Mouse (Mus musculus) adrenal gland, postnatal 36 days (tissue): ENCODE data around the gene Pds5a. TPM values are rescaled to one million over a fixed set of nuclear protein-coding genes. Genes with fewer than 3 reads are reported as not detected.
"Not testable (repeated sequence)": the region's sequence is repeated elsewhere in the genome, so short reads cannot be mapped to it uniquely, and the experiment has no call there.

Source experiments
- DNase-seq, 2 experiments: peaks; one replicate each; pipeline ENCODE4 v3.0.0; 2021; ENCODE audit warnings: mixed read lengths in 1 of 2
- total RNA-seq, 2 experiments: library from RNA; stranded (reverse); gene quantifications; 2 replicates each; pipeline ENCODE4 v1.2.3; 2021

Pds5a gene
- total RNA-seq, 2 experiments from 2014 or later, result 91.0 to 91.5 TPM

DNA sequence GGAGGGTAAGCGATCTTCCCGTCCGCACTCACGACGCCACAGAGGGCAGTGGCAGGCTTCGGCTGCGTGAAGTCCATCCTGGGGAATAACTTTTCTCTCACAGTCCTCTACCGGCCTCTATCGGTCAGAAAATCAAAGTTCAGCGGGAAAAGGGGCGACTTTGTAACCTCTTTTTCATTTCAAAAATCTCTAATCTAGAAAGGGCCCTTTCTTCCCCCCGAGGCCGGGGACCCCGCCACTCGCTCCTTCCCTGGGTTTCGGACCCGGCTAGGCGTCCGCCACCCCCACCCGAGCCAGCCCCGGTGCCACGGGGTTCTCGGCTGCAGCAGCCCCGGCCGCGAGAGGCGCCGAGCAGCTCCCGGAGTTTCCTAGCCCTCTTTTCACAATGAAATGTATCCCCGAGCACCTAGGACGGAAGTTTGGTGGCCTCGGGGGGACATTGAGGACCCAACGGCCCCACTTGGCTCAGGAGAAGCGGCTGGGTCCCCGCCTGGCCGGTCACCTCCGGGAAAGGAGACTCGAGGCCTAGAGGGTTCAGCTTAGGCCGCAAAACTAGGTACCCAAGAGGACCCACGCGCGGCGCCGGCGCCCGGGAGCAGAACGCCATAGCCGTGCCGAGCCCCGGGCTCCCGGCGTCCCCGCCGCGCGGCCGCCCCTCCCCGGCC lies 1.1 kb downstream of the Pds5a start:
- DNase-seq, result peak; percentile 76 to 83

DNA sequence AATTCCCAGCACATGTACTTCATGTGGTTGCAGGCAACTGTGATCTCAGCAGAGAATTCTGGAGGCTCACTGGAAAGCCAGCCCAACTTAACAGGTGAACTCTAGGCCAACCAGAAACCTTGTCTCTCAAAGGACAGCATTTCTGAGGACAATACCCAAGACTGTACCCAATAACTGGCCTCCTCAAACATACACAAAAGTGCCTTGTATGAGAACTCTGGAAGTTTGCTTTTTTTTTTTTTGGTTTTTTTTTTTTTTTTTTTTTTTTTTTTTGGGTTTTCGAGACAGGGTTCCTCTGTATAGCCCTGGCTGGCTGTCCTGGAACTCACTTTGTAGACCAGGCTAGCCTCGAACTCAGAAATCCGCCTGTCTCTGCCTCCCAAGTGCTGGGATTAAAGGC lies 4.0 kb downstream of the Pds5a start:
- DNase-seq, result not testable (repeated sequence)

DNA sequence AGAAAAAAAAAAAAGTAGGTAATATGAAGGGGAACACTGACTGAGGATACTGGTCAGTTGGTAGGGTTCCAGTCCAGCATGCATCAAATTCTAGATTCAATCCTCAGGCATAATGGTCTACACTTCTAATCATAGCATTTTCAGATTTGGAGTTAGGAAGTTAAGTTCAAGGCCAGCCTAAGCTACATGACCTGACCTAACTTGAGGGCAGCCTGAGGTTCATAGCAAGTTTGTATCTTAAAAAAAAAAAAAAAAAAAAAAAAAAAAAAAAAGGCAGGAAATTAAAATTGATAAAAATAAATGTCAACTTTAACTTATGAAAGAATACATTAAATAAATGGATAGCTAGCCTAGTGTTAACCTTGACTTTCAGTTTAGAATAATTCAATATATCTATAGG lies 5.1 kb downstream of the Pds5a start:
- DNase-seq, result no peak

DNA sequence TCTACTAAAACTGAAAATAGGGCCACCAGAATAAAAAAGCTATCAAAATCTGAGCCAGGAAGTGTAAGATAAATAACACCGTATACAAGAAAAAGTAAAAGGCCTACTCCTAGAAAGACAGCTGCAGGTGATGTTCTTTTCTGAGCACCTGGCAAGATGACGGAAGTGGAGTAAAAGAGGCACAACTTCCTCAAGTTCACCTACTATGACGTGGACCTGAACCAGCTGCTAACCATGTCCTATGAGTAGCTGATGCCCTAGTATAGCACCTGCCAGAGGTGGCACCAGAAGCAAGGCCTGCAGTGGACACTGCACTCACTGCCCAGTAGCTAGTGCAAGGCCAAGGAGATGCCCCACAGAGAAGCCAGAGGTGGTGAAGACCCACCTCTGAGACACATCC lies 9.3 kb downstream of the Pds5a start:
- DNase-seq, result no peak

DNA sequence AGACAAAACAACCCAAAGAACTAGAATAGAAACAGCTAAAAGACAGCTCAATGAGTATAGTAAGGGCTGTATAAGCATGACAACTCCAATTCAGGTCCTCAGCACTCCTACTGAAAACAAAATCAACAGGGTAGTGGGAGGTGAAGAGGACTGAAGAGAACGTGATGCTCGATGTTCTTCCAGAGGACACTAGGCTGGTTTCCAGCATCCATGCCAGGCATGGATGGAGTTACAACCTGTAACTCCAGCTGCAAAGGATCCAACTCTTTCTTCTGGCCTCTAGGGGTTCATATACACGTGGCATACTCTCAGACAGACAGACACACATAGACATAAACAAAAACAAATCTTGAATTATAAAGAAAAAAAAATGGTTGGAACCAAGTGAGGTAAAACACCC lies 11.3 kb downstream of the Pds5a start:
- DNase-seq, result no peak

DNA sequence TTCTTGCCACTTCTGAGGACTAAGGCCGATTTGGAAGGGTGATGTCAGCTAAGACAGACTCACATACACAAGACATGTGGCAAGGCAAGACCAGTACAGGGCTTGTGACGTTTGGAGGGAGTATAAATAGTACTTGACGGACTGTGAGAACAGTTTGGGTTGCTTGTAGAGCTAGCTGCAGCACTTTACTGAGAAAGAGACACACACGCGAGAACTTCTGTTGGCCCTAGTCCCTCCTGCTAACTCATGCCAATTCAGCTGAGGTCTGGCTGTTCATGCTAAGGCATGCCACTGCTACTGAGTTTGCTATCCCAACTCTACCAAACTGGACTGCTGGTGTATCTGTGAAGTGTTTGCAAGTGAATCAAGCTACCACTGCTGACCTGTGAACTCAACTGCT lies 19.2 kb downstream of the Pds5a start:
- DNase-seq, result no peak

DNA sequence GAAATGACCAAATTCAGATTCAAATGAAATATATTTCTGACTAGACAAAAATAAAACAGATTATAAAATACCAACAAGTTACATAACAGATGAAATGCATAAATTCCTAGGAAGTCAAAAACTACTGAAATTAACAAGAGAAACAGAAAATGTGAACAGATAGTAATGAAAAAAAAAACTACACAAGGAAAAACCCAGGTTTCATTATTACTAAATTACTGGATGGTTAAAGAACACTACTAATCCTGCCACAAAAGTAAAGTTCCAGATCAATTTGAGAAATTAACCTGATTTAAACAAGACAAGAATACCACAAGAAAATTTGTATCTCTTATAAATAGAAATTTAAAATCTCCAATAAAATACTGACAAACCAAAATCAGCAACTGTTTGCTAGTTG lies 25.9 kb downstream of the Pds5a start:
- DNase-seq, result no peak

DNA sequence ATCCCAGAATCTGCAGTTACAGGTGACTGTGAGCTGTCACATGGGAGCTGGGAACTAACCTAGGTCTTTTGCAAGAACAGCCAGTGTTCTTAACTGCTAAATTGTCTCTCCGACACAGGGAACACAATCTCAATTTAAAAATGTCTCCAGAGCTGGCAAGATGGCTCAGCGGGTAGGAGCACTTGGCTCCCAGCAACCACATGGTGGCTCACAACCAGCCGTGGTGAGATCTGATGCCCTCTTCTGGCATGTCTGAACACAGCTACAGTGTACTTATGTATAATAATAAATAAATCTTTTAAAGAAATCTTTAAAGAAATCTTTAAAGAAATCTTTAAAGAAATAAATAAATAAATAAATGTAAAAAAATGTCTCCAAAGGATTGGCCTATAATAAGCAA lies 30.4 kb downstream of the Pds5a start:
- no peak for DNase-seq

DNA sequence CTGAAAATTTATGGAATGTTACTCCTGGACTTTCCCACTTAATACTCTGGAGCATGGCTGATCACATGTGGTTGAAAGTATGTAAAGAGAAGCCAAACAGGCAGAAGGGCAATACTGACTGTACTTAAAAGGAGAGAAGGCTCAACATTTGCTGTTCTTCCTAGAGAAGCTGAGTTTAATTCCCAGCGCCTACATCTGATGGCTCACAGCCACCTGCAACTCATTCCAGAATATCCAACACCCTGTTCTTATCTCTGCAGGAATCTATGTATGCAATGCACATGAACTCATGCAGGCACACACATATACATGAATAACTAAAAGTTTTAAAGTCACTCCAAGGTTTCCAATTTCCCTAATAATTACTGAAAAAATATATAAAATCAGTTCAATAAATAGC lies 32.7 kb downstream of the Pds5a start:
- no peak for DNase-seq

DNA sequence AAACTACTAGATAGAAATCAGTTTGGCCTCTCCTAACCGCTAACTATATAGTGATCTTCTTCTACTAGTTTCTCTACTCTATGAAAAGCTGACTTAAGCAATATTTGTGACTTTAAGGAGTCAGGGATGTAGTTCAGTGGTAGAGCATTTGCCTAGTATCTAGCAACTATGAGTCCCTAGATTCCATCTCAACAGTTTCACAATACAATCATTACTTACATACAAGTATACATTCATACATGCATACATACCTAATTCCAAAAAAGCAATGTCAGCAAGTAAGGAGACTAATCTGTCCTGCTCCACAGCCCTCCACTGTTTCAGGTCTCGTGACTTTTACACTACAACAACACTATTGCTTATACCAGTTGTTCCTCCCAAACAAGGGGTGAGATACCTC lies 36.1 kb downstream of the Pds5a start:
- no peak for DNase-seq

DNA sequence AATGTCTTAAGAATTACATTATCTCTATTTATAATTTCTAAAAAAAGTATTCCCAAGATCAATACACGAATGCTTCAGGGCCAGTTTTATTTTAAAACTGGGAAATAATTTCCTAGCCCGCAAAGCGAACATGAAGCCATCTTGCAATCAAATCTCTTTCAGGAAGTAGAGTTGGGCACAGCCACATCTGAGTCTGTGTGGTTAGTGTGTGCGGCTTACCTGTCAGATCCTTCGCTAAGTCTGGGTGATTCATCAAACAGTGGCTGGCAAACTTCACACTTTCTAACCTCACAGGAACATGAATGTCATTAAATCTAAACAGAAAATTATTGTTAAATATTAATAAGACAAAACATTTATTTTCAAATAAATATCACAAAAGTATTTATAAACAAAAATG lies 44.3 kb downstream of the Pds5a start:
- DNase-seq, result no peak

DNA sequence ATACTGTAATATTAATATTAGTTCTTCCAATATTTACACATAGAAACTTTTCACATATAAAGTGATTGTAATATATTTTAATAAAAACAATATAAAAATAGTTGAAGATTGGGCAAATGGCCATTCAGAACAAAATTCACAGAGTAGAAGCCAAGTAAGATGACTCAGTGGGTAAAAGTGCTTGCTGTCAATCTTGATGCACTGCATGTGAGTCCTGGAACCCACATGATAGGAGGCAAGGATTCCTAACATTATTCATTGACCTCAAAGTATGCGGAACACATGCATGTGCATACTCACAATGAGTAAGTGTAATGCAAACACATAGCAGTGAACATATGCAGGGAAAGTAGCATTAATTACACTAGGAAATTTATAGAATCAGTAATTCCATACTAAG lies 59.2 kb downstream of the Pds5a start:
- no peak for DNase-seq

DNA sequence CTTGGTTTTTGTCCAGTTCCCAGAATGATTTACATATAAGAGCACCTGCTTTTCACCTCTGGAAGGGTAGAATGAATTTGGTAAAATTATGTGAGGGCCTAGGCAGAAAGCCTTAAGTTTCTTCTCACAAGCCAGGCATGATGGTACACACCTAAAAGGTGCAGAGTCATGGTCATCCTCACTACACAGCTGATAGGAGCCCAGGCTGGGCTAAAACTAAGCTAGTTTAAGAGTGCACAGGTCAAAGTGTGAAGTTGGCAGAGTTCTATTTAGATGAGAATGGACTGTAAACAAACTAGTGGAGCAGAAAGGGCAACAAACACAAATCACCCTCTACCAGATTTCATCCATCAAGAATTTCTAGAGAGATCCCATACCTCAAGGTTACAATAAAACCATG lies 73.7 kb downstream of the Pds5a start:
- no peak for DNase-seq

DNA sequence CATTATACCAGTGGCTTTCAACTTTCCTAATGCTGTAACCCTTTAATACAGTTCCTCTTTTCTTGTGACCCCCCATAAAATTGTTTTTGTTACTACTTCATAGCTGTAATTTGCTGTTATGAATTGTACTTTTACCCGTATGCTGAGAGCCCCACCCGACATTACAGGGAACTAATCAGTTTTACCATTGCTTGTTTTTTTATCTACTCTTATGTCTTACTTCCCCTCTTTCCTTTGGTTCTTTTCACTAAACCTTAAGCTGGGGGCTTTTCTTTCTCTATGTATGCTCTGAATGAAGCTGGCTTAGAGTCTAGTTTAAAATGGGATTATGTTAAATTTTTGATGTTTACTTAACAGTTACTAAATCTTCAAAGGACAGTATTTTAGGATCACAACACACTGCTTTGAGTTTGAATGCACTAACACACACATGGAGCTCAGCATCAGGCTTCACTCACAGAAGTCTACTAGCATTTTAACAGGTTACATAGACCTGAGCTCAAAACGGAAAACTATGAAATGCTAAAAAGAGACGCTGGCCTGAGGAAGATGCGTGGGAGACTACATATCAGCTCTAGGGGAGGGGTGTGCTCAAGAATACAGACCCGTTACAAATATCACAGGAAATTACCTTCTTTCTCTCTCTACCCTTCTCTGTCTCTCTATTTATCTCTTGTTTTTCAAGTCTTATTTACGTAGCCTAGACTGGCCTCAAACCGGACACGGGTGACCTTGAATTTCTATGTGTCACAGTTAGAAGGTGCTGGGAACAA lies 84.7 kb downstream of the Pds5a start:
- DNase-seq, result no peak

DNA sequence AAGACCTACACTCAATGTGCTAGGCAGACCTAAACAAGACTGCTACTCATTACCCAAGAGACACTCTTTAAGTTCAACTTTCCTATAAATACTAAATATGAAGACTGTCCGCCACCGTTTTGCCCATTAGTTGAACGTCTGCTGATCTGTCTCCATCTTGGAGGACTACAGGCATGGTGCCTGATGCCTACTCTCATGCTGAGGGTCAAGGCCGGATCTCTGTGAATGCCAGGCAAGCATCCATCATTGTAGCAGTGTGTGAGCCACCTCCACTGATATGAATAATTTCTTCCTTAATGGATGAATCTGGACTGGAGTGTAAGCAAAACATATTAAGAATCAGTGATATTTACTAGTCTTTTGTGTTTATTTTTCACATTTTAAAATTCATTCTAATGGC lies 87.5 kb downstream of the Pds5a start:
- peak; percentile 48 to 49 for DNase-seq

DNA sequence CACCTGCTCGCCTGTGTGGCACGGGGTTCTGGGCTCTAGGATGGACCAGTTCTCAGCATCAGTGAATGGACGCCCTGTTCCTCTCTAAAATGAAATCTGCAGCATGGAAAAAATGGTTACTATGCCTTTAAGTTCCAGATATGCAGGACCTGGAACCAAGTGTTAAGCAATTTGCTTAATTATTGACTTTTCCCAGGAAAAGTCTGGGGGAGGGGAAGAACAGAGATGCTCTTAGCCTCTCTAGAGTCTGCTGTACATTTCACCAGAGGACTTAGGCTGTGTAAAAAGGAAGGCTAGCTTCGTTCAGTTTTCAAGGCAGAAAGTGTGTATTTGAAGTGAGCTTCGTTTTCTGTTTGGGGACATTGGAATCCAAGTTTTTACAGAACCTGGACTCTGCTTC lies 88.3 kb downstream of the Pds5a start:
- no peak for DNase-seq

DNA sequence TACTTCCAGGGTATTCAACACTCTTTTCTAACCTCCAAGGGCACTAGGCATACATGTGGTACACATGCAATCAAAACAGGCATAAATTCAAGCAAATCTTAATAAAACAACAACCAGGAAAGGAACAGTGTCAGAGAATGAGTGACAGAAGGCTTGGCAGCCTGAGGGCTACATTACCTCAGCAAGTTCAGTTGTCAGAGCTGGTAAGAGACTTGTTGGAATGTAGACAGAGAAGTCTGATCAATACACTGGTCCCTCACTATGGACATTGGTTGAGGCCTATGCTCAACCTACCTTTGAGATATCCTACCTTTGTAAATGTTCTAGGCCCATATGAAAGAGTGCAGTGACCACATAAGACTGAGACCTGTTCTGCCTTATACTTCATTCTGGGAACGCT lies 91.3 kb downstream of the Pds5a start:
- DNase-seq, result no peak

DNA sequence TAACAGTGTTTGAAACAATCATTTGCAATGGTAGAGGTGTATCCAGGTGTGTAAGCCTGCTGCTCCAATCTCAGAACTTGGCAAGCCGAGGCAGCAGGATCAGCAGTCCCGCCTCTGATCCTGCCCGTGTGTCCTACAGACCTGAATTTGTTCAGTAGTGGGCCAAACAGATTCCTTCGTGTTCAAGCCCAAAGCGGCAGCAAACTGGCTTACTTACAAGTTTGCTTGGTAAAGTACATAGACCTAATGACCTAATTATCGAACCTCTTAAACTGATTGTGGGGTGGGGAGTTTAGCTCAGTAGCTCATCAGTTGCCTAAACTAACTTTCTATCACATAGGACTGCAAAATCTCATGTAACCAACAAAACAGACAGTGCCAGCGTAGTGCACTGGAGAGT lies 98.4 kb downstream of the Pds5a start:
- DNase-seq, result no peak

DNA sequence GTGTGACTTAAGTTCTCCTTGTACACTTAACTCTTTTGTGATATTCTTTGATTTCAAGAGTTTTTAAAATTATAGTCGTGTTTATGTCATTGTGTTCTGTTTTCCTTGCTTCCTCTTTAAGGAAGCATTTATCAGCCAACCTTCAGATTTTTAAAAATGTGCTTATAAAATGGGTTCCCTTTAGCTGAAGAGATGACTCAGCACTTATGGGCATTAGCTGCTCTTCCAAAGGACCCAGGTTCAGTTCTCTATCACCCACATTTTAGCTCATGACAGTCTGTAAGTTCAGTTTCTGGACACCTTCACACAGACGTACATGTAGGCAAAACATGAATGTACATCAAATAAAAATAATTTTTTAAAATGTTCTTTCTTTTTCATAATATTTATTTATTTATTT lies 105.7 kb downstream of the Pds5a start:
- no peak for DNase-seq

DNA sequence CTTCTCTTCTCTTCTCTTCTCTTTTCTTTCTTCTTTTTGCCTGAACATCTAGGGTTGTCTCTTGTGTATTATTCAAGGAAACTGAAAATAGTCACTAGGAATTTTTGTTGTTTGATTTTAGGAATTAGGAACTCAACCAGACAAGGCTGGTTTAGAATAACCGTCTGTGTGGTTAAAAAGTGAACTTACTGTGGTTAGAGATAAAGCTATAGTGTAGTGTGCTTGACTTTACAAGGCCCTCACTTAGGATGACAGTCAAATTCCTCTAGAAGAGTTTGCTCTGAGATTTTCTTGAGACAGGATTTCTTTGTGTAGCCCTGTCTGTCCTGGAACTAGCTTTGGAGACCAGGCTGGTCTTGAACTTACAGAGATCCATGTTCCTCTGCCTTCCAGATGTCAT lies 107.9 kb downstream of the Pds5a start:
- DNase-seq, result no peak

DNA sequence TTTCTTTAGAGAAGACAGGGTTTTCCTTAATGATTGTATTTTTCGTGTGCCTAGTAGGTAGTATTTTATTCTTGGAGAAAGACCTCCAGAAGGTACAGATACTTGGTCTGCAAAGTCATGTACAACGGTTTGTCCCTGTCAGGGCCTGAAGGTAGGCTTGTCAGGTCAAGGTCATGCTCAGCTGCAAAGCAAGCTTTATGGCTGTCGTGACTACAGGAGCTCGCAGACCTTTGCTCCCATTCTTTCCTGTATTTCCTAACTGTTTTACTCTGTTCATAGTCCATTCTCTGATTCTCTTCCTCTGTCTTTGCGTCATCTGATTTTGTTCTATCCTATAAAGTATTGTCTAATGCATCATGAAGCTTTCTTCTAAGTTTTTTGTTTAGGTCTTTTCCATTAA lies 111.8 kb downstream of the Pds5a start:
- peak; percentile 44 to 45 for DNase-seq

DNA sequence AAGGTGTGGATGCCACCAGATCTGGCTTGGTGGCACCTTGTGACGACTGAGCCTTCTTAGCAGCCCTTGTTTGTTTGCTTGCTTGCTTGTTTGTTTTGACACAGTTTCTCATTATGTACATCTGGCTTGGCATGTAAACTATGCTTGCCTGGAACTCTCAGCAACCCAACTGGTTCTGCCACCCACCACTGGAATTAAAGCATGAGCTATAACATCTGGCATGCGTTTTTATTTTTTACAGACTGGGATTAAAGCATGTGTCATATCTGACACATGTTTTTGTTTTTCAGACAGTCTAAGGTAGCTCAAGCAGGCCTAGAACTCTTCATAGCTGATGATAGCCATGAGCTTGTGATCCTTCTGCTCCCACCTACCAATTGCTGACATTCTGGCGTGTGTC lies 119.5 kb downstream of the Pds5a start:
- no peak for DNase-seq

DNA sequence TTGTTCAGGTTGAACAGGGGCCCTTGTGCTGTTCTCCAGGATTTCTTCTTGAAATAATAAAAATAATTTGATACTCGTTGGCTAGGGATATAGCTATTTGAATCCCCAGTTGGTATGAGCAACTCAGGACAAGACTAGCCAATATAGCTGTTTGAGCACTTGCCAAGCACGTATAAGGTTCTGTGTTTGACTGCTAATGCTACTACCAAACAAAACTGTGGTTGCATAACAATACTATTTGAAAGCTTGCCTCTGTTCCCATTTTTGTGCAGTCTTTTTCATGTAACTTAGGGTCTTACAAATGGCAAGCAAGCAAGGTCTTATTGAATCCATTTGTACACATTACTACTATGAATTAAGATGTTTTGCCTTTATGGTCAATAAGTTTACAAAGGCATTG lies 122.2 kb downstream of the Pds5a start:
- DNase-seq, result no peak

DNA sequence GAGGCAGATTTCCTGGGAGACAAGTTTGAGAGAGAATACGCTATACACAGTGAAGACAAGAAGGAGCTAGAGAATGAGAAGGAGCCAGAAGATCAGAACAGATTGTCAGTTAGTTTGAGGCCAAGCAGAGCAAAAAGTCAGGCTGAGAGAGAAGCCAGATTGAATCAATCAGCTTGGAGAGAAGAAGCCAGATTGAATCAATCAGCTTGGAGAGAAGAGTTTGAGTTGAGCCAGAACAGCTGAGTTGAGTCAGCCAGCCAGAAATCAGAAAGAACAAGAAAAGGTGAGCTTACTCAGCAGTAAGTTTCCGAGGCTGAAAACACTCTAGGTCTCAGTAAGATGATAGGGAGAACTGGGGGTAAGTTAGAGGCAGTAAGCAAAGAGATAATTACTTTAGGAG lies 123.2 kb downstream of the Pds5a start:
- no peak for DNase-seq
